Mouse (Mus musculus): Measurements from ENCODE around the gene Xrcc1.

Gene Xrcc1

DNA sequence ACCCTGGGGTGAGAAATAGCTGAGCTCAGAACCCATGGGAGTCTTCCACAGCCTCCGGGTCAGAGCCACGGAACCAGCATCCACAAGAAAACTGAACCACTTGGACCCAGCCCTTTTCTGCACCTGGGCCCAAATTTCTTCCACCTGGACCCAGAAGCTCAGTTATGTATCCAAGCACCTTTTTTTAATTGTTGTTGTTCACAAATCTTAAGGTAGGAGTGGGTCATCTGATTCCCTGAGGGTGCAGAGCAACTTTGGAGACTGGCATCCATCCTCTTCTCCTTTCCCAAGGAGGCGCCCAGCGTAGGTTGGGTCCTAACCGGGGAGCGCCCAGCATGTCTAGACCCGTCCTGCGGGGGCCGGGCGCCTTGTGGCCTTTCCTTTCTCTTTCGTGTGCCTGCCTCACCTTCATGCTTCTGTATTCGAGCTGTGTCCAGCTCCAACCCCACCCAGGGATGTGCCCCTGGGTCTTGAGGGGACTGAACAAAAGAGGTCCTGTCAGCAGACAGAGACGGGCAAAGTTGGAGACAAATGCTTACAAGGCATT is at the start of gene Xrcc1, which contains the start of gene Pinlyp:
Gene Xrcc1 (plus strand): TSS at position 222 of the 547 bp plus-strand sequence.
Gene Pinlyp (minus strand): TSS at position 51 of the 547 bp plus-strand sequence.
- CTCF ChIA-PET, result interaction anchor here (0.8 to 5.7 kb wide), 17 partner anchors 12 to 116 kb away, joined by 3 to 64 read pairs (median 3); partner anchors contain the start of genes Irgq (in 2 of the 4) and Phldb3 (in 1 of the 4)
- POLR2A ChIA-PET, result interaction anchor here in 3 of 4 experiments (0.7 to 4.3 kb wide), 27 partner anchors 9 to 147 kb away, joined by 3 to 31 read pairs (median 4); partner anchors contain the start of genes Irgq (in 3 of the 3), AC161166.1 (in 1 of the 3), Cadm4 (in 1 of the 3) and Smg9 (in 1 of the 3)

DNA sequence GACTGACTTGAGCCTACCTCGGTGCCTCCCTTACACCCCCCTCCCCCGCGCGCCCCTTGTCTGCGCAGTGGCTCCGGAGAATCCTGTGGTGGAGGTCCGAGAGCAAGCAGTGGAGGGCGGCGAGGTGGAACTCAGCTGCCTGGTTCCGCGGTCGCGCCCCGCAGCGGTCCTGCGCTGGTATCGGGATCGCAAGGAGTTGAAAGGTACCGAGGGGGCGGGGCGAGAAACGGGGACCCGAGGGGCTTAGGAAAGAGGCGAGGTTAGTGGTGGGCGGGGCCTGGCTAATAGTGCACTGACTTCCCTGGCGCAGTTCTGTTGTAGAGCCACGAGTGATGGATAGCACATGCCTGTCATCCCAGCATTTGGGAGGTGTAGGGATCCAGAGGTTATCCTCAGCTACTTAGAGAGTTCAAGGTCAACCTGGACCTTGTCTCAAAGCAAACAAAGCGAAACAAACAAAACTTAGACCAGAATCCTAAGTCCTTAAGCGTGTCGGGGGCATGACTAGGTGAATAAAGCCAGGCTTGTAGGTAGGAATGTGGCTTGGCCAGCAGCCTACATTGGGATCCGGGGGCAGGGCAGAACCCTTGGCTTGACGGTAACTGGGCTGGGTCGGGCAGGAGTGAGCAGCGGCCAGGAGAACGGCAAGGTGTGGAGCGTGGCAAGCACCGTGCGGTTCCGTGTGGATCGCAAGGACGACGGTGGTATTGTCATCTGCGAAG is 46.1 kb upstream of the Xrcc1 start:
- ChIA-PET POLR2A (interaction anchor here in 3 of 4 experiments (0.8 to 11.8 kb wide), 14 partner anchors 11 to 200 kb away, joined by 3 to 133 read pairs (median 6); partner anchors contain the start of genes Pinlyp (in 1 of the 3) and Xrcc1 (in 1 of the 3)), CTCF (interaction anchor here (0.5 to 2.9 kb wide), 32 partner anchors 8 to 334 kb away, joined by 3 to 21 read pairs (median 4); partner anchors contain the start of genes AC161166.1 (in 1 of the 4), Cadm4 (in 1 of the 4), Irgq (in 1 of the 4) and Plaur (in 1 of the 4))

DNA sequence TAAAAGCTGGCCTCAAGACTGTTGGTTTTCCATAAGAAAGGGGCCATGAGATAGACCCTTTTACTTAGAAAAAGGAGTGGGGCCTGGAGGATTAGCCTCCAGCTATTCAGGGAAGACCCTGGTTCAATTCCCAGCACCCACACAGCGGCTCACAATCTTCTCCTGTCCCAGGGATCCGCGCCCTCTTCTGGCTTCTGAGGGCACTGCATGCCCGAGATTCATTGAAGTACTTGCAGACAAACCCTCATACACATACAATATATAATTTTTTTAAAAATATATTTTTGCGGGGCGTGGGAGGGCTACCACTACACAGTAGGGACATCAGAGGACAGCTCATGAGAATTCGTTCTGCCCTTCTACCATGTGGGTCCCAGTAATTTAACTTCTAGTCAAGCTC is 45.2 kb upstream of the Xrcc1 start:
- CTCF ChIA-PET, result interaction anchor here (0.6 to 2.9 kb wide), 59 partner anchors 8 to 1369 kb away, joined by 3 to 21 read pairs (median 4); partner anchors contain the start of genes Cadm4 (in 2 of the 4), Xrcc1 (in 2 of the 4), Irgq (in 1 of the 4) and Pinlyp (in 1 of the 4)
- POLR2A ChIA-PET, result interaction anchor here in 3 of 4 experiments (0.5 to 11.8 kb wide), 10 partner anchors 9 to 164 kb away, joined by 3 to 133 read pairs (median 3); partner anchors contain the start of gene Cadm4 (in 1 of the 3)

DNA sequence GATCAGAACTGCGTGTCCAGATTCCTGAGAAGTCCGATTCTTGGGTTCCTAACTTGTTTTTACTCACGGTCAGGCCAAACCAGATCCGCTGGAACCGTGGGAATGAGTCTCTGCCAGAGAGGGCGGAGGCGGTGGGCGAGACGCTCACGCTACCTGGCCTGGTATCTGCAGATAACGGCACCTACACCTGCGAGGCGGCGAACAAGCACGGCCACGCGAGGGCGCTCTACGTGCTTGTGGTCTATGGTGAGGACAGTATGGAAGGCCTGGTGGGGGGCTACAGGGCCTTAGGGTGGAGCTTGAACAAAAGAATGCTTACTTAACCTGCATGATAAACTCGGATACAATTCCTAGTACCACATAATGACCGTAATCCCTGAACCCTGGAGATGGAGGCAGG is 44.6 kb upstream of the Xrcc1 start:
- CTCF ChIA-PET, result interaction anchor here (0.6 to 2.9 kb wide), 46 partner anchors 9 to 1124 kb away, joined by 3 to 21 read pairs (median 4); partner anchors contain the start of genes Cadm4 (in 1 of the 4), Irgq (in 1 of the 4), Rabac1 (in 1 of the 4) and Xrcc1 (in 1 of the 4)
- POLR2A ChIA-PET, result interaction anchor here in 2 of 4 experiments (0.7 to 11.8 kb wide), 8 partner anchors 8 to 39 kb away, joined by 3 to 133 read pairs (median 3); partner anchors contain the start of gene Cadm4 (in 1 of the 2)

DNA sequence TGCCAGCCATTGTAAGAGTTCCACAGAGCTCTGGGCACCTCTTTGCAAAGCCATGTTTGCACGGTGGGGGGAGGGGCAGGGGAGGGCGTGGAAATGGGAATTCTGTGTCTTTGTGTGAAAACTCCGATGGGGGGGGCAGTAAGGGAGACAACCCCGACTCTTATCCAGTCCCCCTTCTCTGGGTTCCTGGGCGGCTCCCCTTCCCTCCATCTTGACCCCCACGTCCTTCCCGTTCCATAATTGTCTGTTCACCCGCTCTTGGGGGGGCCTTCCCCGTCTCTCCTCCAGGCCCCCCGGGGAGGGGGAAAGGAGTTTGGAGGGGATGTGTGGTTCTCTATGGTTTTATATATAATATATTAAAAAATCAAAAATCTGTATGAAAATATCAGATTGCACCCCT is 42.1 kb upstream of the Xrcc1 start:
- ChIA-PET POLR2A (interaction anchor here in 3 of 4 experiments (0.6 to 11.8 kb wide), 7 partner anchors 13 to 66 kb away, joined by 3 to 133 read pairs (median 5); no protein-coding TSS in a partner anchor), CTCF (interaction anchor here in 2 of 4 experiments (0.6 to 0.7 kb wide), 4 partner anchors 14 to 530 kb away, joined by 3 to 6 read pairs (median 4); no protein-coding TSS in a partner anchor)

DNA sequence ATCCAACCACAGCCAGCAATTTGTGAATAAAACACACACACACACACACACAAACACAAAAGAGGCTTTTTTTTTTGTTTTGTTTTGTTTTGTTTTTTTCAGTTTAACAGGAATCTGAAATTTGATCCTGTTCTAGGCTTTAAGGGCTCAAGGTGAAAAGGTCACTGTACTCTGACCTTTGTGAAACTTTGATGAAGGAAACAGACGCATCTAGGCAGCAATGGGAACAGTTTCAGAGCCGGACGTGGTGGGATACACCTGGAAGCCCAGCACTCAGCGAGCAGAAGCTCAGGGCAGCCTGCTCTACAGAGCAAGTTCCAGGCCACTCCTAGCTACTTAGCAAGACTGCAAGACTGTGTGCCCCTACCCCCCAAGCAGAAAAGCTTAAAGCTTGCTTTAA is 41.2 kb upstream of the Xrcc1 start:
- ChIA-PET POLR2A (interaction anchor here (0.5 to 11.8 kb wide), 27 partner anchors 12 to 385 kb away, joined by 3 to 133 read pairs (median 4); partner anchors contain the start of genes Smg9 (in 2 of the 4), Irgq (in 1 of the 4) and Rps19 (in 1 of the 4)), CTCF (interaction anchor here in 3 of 4 experiments (0.6 to 2.9 kb wide), 13 partner anchors 11 to 975 kb away, joined by 3 to 16 read pairs (median 4); partner anchors contain the start of gene Cadm4 (in 1 of the 3))

DNA sequence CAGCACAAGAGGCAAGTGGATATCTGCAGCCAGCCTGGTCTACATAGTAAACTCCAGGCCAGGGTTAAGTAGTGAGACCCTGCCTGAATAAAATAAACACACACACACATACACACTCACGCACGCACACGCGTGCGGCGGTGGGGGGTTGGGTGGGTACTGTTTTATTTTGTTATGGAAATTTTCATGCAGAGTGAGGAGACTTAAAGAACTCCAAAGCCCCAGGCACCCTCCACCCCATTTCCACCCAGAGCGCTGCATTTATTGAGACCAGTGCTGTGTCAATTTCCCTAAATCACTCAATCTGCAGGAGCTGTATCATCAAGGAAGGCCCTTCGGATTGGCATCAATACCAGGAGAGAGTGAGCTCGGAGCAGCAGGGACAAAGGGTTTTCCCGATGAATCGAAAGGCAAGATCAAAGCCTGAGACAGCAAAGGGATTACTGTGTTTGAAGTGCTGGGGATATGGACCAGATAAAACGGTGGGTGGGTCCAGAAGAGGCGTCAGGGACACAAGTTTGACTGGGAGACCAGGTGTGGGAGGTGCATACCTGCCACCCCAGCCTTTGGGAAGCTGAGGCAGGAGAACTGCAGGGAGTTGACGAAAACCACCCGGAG is 40.5 kb upstream of the Xrcc1 start:
- ChIA-PET CTCF (interaction anchor here in 3 of 4 experiments (0.6 to 2.9 kb wide), 14 partner anchors 10 to 974 kb away, joined by 3 to 16 read pairs (median 4); partner anchors contain the start of genes Cadm4 (in 1 of the 3) and Irgq (in 1 of the 3)), POLR2A (interaction anchor here (0.5 to 11.8 kb wide), 51 partner anchors 8 to 385 kb away, joined by 3 to 133 read pairs (median 4); partner anchors contain the start of genes Cadm4 (in 2 of the 4), Irgq (in 2 of the 4), Smg9 (in 2 of the 4) and Pinlyp (in 1 of the 4))

DNA sequence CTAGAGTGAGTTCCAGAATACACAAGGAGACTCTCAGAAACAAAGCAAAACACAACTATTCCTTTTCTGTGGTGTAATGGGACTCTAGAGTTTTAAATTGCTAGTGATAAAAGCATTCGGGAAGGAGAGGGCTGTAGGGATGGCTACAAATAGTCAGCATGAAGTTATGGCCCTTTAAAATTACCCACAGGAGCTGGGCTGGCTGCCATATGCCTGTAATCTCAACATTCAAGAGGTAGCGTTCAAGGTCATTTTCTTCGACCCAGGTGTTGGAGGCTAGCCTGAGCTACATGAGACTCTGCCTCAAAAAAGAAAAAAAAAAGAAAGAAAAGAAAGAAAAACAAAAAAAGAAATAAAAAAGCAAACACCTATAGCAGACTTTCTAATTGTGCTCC is 40.0 kb upstream of the Xrcc1 start:
- ChIA-PET POLR2A (interaction anchor here (0.6 to 11.8 kb wide), 49 partner anchors 8 to 384 kb away, joined by 3 to 133 read pairs (median 6); partner anchors contain the start of genes Cadm4 (in 2 of the 4), Irgq (in 2 of the 4), Smg9 (in 2 of the 4) and Irgc1 (in 1 of the 4)), CTCF (interaction anchor here in 3 of 4 experiments (0.6 to 2.9 kb wide), 13 partner anchors 9 to 520 kb away, joined by 3 to 16 read pairs (median 4); partner anchors contain the start of genes Cadm4 (in 1 of the 3), Irgq (in 1 of the 3) and Phldb3 (in 1 of the 3))

DNA sequence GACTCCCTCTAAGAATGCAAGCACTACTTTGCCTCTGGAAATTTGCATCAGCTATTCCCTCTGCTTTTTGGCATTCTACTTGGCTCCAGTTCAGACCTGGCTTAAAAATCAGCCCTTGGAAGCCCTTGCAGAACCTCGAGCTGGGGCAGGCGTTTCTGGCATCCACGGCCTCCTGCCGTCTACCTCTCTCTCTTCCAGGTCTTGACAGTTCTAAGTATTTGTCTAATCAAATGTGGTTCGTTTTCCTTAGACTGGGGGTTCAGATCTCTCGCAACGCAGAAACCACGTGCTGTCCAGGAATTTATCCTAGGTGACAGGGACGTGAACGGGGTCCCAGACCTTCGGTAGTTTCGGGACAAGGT is 39.6 kb upstream of the Xrcc1 start:
- ChIA-PET POLR2A (interaction anchor here (0.8 to 11.8 kb wide), 55 partner anchors 8 to 398 kb away, joined by 3 to 133 read pairs (median 5); partner anchors contain the start of genes Cadm4 (in 2 of the 4), Irgq (in 2 of the 4), Smg9 (in 2 of the 4) and Irgc1 (in 1 of the 4)), CTCF (interaction anchor here in 3 of 4 experiments (0.6 to 2.9 kb wide), 15 partner anchors 9 to 520 kb away, joined by 3 to 16 read pairs (median 4); partner anchors contain the start of genes Cadm4 (in 1 of the 3), Irgq (in 1 of the 3) and Phldb3 (in 1 of the 3))

DNA sequence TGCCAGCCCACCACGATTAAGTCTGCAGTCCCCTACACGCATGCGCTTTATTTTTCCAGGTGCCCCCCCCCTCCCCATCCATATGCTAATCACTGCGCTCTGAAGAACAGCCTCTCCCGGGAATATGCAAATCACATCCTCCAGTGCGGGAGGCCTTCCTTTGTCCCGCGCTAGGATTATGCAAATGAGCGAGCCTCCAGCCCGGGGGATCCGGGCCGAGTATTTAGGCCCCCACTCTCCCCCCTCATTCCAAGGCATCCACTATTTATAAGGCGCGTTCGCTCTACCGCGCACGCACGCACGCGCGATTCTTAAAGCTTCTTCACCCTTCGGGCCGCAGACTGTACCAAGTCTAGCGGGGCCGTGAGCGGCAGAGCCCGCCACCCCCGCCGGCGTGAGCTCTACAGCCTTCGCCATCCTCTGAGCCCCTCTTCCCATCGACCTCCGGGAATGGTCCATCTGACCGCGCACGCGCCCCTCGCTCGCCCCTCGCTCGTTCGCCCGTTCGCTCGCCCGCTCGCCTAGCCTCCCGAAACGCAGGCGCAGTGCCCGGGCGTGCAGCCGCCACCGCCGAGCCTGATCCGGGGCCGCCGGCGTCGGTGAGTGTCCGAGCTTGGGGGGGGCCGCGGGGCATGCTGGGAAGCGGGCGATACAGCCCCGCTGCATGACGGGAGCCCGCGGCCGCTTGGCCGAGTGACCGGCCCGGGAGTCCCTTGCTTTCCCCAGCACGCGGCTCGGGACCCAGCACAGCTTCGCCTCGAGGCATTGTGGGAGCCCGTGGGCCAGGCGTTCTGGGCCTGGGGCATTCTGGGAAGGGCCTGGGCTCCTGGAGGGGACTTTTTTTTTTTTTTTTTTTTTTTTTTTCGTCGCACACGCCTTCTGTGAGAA is 39.0 kb upstream of the Xrcc1 start, which contains the start of gene Zfp428:
Gene Zfp428 (plus strand): TSS at position 169 of the 888 bp plus-strand sequence.
- ChIA-PET CTCF (interaction anchor here in 3 of 4 experiments (0.5 to 2.9 kb wide), 18 partner anchors 8 to 519 kb away, joined by 3 to 16 read pairs (median 4); partner anchors contain the start of gene Phldb3 (in 1 of the 3)), POLR2A (interaction anchor here (0.6 to 11.8 kb wide), 80 partner anchors 9 to 1305 kb away, joined by 3 to 133 read pairs (median 4); partner anchors contain the start of genes Cadm4 (in 2 of the 4), Irgc1 (in 2 of the 4), Irgq (in 2 of the 4) and Plaur (in 2 of the 4))

DNA sequence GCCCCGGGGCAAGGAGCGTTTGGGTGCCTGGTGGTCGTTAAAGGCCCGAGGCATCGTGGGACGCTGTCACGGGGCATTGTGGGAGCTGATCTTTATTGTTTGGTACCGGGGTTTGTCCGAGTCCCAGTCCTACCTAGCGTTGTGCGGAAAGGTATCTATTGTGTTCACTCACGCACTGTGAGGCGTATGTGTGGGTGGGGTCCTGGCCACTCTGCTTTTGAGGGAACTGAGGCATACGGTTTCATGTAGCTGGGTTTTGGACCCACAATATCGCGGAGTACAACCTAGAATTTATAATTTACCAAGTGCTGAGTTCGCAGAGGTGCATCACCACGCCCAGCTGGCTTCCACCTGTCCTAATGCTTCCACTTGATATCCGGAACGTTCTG is 38.4 kb upstream of the Xrcc1 start:
- CTCF ChIA-PET, result interaction anchor here in 3 of 4 experiments (0.7 to 2.9 kb wide), 15 partner anchors 8 to 103 kb away, joined by 3 to 16 read pairs (median 5); partner anchors contain the start of gene Phldb3 (in 1 of the 3)
- POLR2A ChIA-PET, result interaction anchor here (0.6 to 11.8 kb wide), 60 partner anchors 9 to 1304 kb away, joined by 3 to 133 read pairs (median 5); partner anchors contain the start of genes Irgc1 (in 2 of the 4), Irgq (in 2 of the 4), Plaur (in 2 of the 4) and Smg9 (in 2 of the 4)

DNA sequence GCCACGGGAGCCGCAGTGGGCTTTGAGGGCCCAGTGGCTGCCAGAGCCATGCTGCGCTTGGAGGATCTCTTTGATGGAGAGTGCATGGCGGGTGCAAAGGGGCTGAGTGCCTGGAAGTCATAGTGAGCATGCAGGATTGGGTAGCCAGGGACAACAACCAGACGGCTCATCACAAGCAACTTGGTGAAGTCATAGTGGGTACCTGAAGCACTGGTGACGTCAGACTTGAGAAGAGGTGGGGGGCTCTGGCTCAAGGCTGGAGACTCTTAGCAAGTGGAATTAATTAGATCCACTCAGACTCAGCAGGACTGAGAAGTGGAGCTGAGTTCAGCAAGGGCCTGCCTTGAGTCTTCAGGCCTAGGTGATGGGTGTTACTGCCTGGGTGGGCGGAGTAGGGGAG is 33.7 kb upstream of the Xrcc1 start, which contains the start of gene AC161166.1:
Gene AC161166.1 (minus strand): TSS at position 101 of the 400 bp plus-strand sequence.
- ChIA-PET CTCF (interaction anchor here in 1 of 4 experiments (0.9 to 6.2 kb wide), 3 partner anchors 13 to 39 kb away, joined by 3 to 33 read pairs (median 3); no protein-coding TSS in a partner anchor), POLR2A (interaction anchor here in 2 of 4 experiments (1.2 to 11.4 kb wide), 5 partner anchors 10 to 34 kb away, joined by 3 to 87 read pairs (median 4); partner anchors contain the start of gene Irgq (in 1 of the 2))

DNA sequence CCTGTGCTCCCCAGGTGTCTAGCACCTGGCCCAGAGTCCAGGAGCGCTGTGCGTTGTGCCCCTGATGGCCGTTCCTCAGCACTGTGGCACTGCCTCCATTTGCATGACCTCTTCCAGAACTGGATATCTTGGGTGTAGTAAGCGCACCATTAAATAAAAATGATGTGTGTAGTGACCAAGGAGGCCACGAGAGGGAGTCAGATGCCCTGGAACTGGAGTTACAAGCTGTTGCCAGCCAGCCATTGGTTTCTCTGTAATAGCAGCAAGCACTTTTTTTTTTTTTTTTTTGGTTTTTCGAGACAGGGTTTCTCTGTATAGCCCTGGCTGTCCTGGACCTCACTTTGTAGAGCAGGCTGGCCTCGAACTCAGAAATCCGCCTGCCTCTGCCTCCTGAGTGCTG is 29.8 kb upstream of the Xrcc1 start:
- ChIA-PET CTCF (interaction anchor here (0.6 to 7.1 kb wide), 44 partner anchors 9 to 363 kb away, joined by 3 to 73 read pairs (median 4); partner anchors contain the start of genes Irgq (in 2 of the 4), Zfp428 (in 2 of the 4), Ethe1 (in 1 of the 4) and Zfp575 (in 1 of the 4)), POLR2A (interaction anchor here (0.6 to 11.4 kb wide), 27 partner anchors 8 to 367 kb away, joined by 3 to 133 read pairs (median 4); partner anchors contain the start of genes Zfp428 (in 4 of the 4), Irgq (in 2 of the 4), Pinlyp (in 1 of the 4) and Rps19 (in 1 of the 4))

DNA sequence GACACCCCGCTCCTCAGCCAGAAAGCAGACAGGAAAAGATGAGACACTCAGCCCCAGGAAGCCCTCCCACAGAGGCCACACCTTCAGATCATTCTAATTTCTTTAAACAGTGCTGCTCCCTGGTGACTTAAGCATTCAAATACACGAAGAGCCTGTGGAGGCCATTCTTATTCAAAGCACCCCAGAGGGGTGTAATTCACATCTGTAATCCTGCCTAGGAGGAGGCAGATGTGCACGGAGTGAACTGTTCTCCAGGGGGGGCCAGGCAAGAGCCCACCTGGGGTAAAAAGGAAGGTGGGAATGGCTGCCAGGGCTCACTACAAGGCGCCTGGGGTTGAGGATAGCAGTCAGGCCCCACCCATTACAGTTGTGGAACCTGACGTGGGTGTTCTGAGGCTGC is 29.0 kb upstream of the Xrcc1 start:
- CTCF ChIA-PET, result interaction anchor here (0.6 to 7.1 kb wide), 14 partner anchors 11 to 134 kb away, joined by 3 to 73 read pairs (median 4); partner anchors contain the start of genes Ethe1 (in 1 of the 4), Irgq (in 1 of the 4) and Zfp575 (in 1 of the 4)
- POLR2A ChIA-PET, result interaction anchor here (0.6 to 11.4 kb wide), 19 partner anchors 8 to 367 kb away, joined by 3 to 133 read pairs (median 7); partner anchors contain the start of genes Zfp428 (in 4 of the 4), Irgq (in 3 of the 4), Pinlyp (in 1 of the 4) and Rps19 (in 1 of the 4)
